Mouse (Mus musculus): ENCODE results near the gene Fbxl2.

Fbxl2 gene

GRCm38 (mm10) chr9:113974945-113975344, 71.0 kb downstream of the Fbxl2 start:
- no peak for DNase-seq (ENCODE audit: inconsistent age in 2 of 2, low spot score in 1 of 2)

DNA sequence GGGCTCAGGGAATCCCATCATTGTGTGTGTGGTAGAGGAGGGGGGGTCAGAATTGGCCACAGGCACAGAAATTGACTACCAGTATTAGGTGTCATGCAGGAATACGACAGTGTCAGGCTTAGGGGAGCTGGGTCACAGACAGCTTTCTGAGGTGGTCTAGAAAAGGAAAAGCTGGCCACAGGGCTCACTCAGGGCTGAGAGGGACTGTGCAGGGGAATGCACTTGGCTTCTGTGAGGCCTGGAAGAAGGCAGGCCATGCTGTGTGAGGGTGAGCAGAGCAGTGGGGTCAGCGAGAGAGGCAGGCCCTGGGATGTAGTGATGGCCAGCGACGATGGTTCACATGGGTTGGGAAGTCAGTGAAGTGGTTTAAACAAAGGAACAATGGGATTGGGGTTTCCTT, 72.1 kb downstream of the Fbxl2 start:
- no peak for DNase-seq (ENCODE audit: inconsistent age in 2 of 2, low spot score in 1 of 2)

DNA sequence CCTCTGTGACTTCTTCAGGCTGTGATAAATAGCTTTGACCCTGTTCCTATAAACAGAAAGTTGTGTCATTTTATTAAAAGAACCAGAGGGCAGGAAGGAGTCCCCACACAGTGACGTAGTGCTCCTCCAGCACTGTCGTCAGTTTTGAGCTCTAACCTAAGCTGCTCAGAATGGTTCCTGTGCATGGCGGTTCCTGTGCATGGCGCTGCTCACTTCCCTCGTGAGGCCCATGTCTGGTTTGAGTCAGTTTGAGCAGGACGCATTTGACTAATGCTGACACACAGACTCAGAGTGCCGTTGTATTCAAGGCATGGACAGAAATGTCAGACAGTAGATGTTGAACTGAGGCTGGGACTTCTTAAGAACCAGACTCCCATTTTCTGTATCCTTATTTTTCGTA, 74.4 kb downstream of the Fbxl2 start:
- DNase-seq (ENCODE audit: inconsistent age in 2 of 2, low spot score in 1 of 2), result no peak

GRCm38 (mm10) chr9:113970041-113970440, 76.0 kb downstream of the Fbxl2 start:
- DNase-seq (ENCODE audit: inconsistent age in 2 of 2, low spot score in 1 of 2), result no peak

DNA sequence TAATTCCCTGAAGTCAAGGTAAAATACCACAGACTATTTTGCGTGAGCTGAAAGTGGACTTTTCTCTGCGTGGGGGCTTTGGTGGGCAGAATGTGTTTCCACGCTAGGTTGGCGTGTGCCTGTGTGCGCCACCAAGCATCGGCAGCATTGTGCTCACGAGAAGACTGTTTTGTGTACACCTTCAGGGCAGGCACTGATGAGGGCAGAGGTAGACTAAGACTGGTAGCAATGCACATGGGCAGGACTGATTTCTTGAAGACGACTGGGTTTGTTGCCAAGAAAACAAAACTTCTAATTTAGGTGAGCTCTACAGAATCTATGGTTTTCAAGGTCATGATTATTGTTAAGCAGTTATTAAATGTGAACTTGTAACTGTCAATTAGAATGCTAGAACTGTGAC, 76.6 kb downstream of the Fbxl2 start:
- DNase-seq (ENCODE audit: inconsistent age in 2 of 2, low spot score in 1 of 2), result no peak

- no peak for DNase-seq (ENCODE audit: inconsistent age in 2 of 2, low spot score in 1 of 2)
These were observed 77.0 kb downstream of the Fbxl2 start for GRCm38 (mm10) chr9:113968967-113969366.

DNA sequence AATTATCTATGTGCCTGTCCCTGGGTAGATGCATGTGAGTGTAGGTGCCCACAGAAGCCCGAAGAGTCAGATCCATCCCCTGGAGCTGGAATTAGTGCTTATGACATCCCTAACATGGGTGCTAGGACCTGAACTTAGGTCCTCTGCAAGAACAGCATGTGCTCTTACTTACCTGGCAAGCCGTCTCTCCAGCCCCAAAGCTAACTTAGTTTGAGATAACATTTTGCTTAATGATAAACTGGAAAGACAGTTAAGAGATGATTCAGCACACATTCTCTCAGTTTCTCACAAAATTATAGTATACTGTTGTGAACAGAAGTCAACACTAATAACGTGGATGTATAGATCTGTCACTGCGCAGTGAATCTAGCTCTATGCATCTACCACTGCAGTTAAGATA, 79.2 kb downstream of the Fbxl2 start:
- DNase-seq (ENCODE audit: inconsistent age in 2 of 2, low spot score in 1 of 2), result no peak

- no peak for DNase-seq (ENCODE audit: inconsistent age in 2 of 2, low spot score in 1 of 2)
These were observed 81.6 kb downstream of the Fbxl2 start for GRCm38 (mm10) chr9:113964415-113964814.

DNA sequence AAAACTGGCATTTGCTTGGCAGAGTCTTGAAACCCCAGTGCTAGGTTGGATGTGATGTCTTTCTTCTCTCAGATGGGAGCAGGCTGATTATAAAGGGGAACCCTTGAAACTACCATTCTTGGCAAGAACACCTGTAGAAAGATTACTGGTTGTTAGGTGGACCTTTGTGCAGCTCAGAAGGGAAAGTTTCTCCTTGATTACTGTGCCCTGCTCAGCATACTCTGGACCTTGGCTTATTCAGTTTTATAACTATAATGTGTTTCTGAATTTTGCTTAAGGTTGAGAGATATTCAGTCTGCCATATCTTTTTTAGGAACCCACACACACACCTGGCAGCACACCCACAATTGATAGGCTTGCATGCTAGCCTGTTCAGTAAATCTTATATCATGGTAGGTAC, 82.3 kb downstream of the Fbxl2 start:
- no peak for DNase-seq (ENCODE audit: inconsistent age in 2 of 2, low spot score in 1 of 2)

GRCm38 (mm10) chr9:113957777-113958176, 88.2 kb downstream of the Fbxl2 start:
- no peak for DNase-seq (ENCODE audit: inconsistent age in 2 of 2, low spot score in 1 of 2)

DNA sequence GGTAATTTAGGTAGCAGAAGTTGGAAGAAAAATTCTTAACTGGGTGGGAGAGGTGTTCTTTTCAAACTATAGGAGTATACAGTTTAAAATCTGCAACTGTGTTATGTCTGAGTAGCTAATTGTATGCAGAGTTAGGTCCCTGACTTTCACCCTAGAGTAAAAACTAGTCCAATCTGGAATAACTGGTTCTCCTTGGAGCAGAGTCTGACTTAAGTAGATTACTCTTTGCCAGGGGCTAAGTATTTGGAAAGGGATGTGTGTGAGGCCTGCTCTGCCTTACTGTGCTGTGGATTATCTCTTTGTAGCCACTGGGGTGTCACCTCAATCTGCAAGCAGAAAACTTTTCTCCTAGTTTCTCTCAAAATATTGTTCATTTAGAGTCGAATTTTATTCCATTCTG, 98.8 kb downstream of the Fbxl2 start:
- DNase-seq (ENCODE audit: inconsistent age in 2 of 2, low spot score in 1 of 2), result no peak

- DNase-seq (ENCODE audit: inconsistent age in 2 of 2, low spot score in 1 of 2), result no peak
These were observed 102.6 kb downstream of the Fbxl2 start for GRCm38 (mm10) chr9:113943372-113943771.

DNA sequence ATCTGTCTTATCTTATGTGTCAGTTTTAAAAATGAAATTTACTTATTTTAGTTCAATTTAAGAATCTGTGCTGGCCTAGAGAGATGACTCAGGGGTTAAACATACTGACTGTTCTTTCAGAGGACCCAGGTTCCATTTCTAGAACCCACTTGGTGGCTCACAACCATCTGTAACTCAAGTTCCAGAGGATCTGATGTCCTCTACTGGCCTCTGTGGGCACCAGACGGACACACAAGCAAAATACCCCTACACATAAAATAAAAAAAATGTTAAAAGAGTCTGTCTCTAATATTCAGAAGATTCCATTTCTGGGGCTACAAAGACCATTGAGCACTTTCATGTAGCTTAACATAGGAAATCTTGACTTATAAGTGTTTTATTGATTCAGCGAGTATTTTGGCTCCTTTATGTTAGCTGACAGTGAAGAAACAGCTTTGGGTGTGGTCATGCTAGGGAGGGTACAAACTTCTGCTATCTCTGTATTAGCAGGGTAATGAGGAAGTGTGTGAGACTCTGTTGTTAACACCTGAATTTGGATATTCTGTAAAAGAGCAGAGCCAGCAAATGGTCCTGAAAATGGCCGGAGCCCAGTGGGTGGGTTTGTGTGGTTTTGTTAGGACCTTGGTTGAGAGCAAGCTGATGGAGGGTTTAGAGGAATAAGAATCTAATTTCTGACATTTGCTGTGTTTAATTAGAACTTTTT, 104.7 kb downstream of the Fbxl2 start:
- no peak for DNase-seq (ENCODE audit: inconsistent age in 2 of 2, low spot score in 1 of 2)

DNA sequence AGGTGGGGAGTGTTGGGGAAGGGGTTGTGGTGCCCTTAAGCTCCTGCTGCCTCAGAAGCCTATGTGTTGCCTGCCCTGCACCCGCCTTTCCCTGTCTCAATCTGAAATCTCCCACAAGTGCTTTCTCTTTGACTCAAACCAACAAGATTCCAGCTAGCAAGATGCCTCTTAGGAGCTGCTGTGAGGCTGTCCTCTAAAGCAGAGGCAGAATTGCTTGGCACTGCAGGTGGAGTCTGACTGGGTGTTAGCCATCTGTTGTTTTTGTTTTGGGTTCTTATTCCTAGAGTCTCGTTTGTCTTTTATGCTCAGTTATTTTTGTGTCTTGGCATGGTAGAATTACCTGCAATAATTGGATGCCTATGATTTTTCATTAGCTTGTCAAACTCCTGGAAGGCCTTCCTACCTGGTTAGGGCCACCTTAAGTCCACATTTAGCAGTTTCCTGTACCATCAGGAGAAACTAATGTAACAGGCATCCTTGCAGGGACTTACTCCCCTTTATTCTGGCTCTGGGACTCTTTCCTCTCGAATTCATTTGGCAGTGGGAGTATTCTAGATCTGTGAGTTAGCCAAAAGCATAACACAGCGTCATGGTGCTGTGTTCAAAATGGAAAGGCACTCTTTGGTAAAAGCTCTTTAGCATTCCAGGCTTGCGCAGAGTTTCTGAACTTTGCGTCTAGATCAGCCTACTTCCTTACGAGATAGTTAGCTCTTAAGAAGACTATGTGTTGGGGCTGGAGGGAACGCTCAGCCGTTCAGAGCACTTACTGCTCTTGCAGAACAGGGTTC, 106.7 kb downstream of the Fbxl2 start:
- no peak for DNase-seq (ENCODE audit: inconsistent age in 2 of 2, low spot score in 1 of 2)

GRCm38 (mm10) chr9:113935638-113936037, 110.4 kb downstream of the Fbxl2 start:
- no peak for DNase-seq (ENCODE audit: inconsistent age in 2 of 2, low spot score in 1 of 2)

- DNase-seq (ENCODE audit: inconsistent age in 2 of 2, low spot score in 1 of 2), result peak; percentile 29 to 80
These were observed 113.5 kb downstream of the Fbxl2 start for GRCm38 (mm10) chr9:113932501-113932900.

GRCm38 (mm10) chr9:113932100-113932470, 113.9 kb downstream of the Fbxl2 start:
- no peak for DNase-seq (ENCODE audit: inconsistent age in 2 of 2, low spot score in 1 of 2)

- peak; percentile 68 to 80 for DNase-seq (ENCODE audit: inconsistent age in 2 of 2, low spot score in 1 of 2)
These were observed 114.5 kb downstream of the Fbxl2 start for GRCm38 (mm10) chr9:113931375-113932099.

DNA sequence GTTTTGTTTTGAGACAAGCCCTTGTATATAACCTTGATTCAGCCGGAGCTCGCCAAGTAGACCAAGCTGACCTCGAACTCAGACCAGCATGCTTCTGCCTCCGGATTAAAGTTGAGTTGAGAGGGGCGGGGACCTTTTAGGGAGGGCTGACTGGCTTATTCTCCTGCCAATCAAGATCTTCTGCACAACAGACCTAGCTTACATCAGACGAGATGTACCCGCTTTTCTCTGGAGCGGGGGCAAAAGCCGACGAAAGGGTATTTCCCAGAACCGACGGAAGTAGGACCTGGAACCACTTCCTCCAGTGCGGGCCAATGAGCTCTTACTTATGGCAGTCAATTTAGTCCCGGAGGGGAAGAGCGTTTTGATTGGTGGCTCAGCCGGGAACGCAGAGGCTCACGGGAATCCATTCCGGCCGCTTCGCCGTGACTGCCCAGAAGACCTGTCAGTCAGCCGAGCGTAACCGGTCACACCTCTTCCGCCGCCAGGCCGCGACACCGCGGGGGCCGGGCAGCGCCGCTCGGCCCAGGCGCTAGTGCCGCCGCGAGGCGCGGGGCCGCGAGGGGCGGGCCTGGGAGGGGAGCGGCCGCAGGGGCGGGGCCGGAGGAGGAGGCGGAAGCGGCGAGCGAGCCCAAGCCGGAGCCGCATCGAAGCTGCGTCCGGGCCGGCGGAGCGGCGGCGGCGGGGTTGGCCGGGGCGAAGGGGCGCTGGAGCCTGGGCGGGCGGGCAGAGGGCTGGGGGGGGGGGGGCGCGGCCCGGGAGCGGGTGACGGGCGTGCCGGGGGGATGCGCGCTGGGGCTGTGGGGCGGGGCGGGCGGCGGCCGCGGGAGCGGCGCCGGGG, 115.2 kb downstream of the Fbxl2 start, which contains the start of gene Ubp1:
TSS of gene Ubp1 (plus strand) at position 401 of the 841 bp plus-strand sequence.
- peak; percentile 98 to 99 for DNase-seq (ENCODE audit: inconsistent age in 2 of 2, low spot score in 1 of 2)

DNA sequence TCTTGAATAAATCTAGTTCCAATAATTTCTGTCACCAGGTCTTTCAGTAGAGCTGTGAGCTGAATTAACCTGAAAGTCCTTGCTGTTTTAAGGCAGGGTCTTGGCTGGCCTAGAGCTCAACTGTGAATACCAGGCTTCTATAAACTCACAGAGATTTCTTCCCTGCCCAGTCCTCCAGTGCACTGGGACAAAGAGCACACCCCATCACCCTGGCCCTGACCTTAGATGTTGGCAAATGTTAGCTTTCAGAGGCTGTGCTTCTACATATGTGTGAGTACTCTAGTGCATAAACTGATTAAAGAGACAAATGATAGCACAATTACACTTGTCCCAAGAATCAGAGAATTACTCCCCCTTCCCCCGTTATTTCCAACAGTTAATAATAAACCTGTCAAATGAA, 116.3 kb downstream of the Fbxl2 start:
- peak; percentile 20 to 58 for DNase-seq (ENCODE audit: inconsistent age in 2 of 2, low spot score in 1 of 2)

- DNase-seq (ENCODE audit: inconsistent age in 2 of 2, low spot score in 1 of 2), result no peak
These were observed 117.4 kb downstream of the Fbxl2 start for GRCm38 (mm10) chr9:113928591-113928990.
